Mouse (Mus musculus): Measurements from ENCODE around the gene Cpn2. TPM values are rescaled to one million over a fixed set of nuclear protein-coding genes. Genes with fewer than 3 reads are reported as not detected.

Cpn2 gene
- polyA plus RNA-seq, 2 experiments = not detected

GRCm38 (mm10) chr16:30271223-30271761 lies 4.0 kb upstream of the Cpn2 start:
- H3K27ac ChIP-seq (replicated peaks; ENCODE audit: low read depth, low read length) = peak overlapping the region; percentile 80
- peaks cover 24% of the 10 kb centered on the region; the same call in 1 of the 2 replicates for H3K4me1 ChIP-seq (ENCODE audit: control insufficient read depth, insufficient read depth, low read length)
- no peaks in the 10 kb centered on the region for H3K9me3 ChIP-seq (ENCODE audit: control insufficient read depth, low read length)
- H3K4me3 ChIP-seq (replicated peaks; ENCODE audit: low read length) = no peak overlapping the region
- ATAC-seq (ENCODE audit: low FRiP score, low read depth) (peak; percentile 69), DNase-seq (ENCODE audit: low spot score) (peak; percentile 72)
- no peak overlapping the region for H3K9ac ChIP-seq (ENCODE audit: low read depth, low read length, severe bottlenecking)
- H3K4me2 ChIP-seq (replicated peaks; ENCODE audit: low read depth, low read length, severe bottlenecking) = no peak overlapping the region
- H3K36me3 ChIP-seq (ENCODE audit: control insufficient read depth, insufficient read depth, low read length) = no peaks in the 10 kb centered on the region
- TF ChIP-seq POLR2A (IDR thresholded peaks at IDR 0.05; ENCODE audit: borderline replicate concordance, extremely low read depth, insufficient read depth, insufficient read length) = no peak
- H3K27me3 ChIP-seq (ENCODE audit: control insufficient read depth, insufficient read depth, low read length) = no peaks in the 10 kb centered on the region
- WGBS = 26% methylated on average over 8 of the region's 8 CpGs

DNA sequence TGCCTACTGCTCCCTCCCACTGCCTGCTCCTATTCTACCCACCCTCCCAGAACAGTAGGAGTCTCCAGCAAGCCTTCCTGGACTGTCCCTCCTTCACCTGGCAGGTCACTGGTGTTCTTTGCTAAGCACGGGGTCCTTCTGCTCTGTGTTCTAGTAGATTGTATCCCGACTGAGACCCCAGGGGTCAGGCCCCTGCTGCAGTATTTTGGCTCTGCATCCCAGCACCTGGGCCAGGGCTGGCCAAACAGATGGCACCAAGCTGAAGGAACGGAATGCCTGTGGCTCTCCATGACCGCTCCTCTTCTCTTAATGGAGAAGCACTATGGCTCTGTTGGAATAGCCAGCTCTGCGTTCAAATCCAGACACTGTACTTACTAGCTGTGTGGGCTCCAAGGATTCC lies 738 bp downstream of the Cpn2 start:
- no peak overlapping the region for H3K4me3 ChIP-seq (replicated peaks; ENCODE audit: low read length)
- H3K9ac ChIP-seq (ENCODE audit: low read depth, low read length, severe bottlenecking) = no peak overlapping the region
- H3K4me1 ChIP-seq (ENCODE audit: control insufficient read depth, insufficient read depth, low read length) = peaks cover 9% of the 10 kb centered on the region; the same call in 1 of the 2 replicates
- no peaks in the 10 kb centered on the region for H3K9me3 ChIP-seq (ENCODE audit: control insufficient read depth, low read length)
- H3K36me3 ChIP-seq (ENCODE audit: control insufficient read depth, insufficient read depth, low read length) = no peaks in the 10 kb centered on the region
- DNase-seq (ENCODE audit: low spot score) (no peak), ATAC-seq (ENCODE audit: low FRiP score, low read depth) (no peak)
- H3K27ac ChIP-seq (replicated peaks; ENCODE audit: low read depth, low read length) = no peak overlapping the region
- TF ChIP-seq POLR2A (IDR thresholded peaks at IDR 0.05; ENCODE audit: borderline replicate concordance, extremely low read depth, insufficient read depth, insufficient read length) = no peak
- WGBS = 82% methylated on average over 5 of the region's 5 CpGs
- H3K4me2 ChIP-seq (replicated peaks; ENCODE audit: low read depth, low read length, severe bottlenecking) = no peak overlapping the region
- H3K27me3 ChIP-seq (ENCODE audit: control insufficient read depth, insufficient read depth, low read length) = no peaks in the 10 kb centered on the region

DNA sequence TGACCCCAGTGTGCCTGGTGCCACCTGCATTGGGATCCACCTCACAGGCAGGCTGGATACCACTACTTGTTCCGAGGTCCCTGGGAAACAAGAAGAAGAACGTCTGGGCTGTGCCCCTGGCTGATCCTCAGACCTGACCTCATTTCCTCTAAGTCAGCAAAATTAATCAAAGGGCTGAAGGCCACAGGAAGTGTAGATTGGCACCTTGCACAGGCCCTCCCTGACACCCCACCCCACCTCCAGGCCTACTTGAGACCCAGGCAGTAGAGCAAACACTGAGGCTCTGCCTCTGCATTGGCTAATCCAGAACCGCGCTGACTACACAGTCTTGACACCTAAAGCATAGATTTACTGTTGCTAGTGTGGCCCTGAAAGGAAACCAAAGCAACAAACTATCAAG lies 1.7 kb downstream of the Cpn2 start:
- no peak overlapping the region for H3K9ac ChIP-seq (ENCODE audit: low read depth, low read length, severe bottlenecking)
- 52% methylated on average over 4 of the region's 4 CpGs for WGBS
- DNase-seq (ENCODE audit: low spot score) = no peak

DNA sequence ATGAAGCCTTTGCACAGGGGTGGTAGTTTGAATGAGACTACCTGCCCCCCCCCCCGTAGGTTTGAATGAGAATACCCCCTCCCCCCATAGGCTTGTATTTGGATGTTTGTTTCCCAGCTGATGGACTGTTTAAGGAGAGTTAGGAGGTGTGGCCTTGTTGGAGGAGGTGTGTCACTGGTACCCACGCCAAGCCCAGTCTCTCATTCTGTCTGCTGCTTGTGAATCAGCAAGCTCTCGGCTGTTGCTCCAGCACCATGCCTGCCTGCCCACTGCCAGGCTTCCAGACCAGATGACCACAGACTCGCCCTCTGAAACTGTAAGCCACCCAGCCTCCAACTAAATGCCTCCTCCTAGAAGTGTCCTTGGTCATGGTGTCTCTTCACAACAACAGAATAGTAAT lies 4.1 kb downstream of the Cpn2 start:
- 53% methylated on average over 4 of the region's 4 CpGs for WGBS
- no peak overlapping the region for H3K4me2 ChIP-seq (replicated peaks; ENCODE audit: low read depth, low read length, severe bottlenecking)
- no peak for DNase-seq (ENCODE audit: low spot score)
- H3K27me3 ChIP-seq (ENCODE audit: control insufficient read depth, insufficient read depth, low read length) = no peaks in the 10 kb centered on the region
- no peak overlapping the region for H3K9ac ChIP-seq (ENCODE audit: low read depth, low read length, severe bottlenecking)
- H3K4me3 ChIP-seq (replicated peaks; ENCODE audit: low read length) = no peak overlapping the region
- no peak for ATAC-seq (ENCODE audit: low FRiP score, low read depth)
- H3K27ac ChIP-seq (replicated peaks; ENCODE audit: low read depth, low read length) = no peak overlapping the region
- H3K9me3 ChIP-seq (ENCODE audit: control insufficient read depth, low read length) = no peaks in the 10 kb centered on the region
- TF ChIP-seq POLR2A (IDR thresholded peaks at IDR 0.05; ENCODE audit: borderline replicate concordance, extremely low read depth, insufficient read depth, insufficient read length) = no peak
- H3K36me3 ChIP-seq (ENCODE audit: control insufficient read depth, insufficient read depth, low read length) = no peaks in the 10 kb centered on the region
- H3K4me1 ChIP-seq (ENCODE audit: control insufficient read depth, insufficient read depth, low read length) = no peaks in the 10 kb centered on the region

More for the DNA sequence above, 1.7 kb downstream of the Cpn2 start:
- peaks cover 3% of the 10 kb centered on the region; the same call in 1 of the 2 replicates for H3K4me1 ChIP-seq (ENCODE audit: control insufficient read depth, insufficient read depth, low read length)
- H3K36me3 ChIP-seq (ENCODE audit: control insufficient read depth, insufficient read depth, low read length) = no peaks in the 10 kb centered on the region
- H3K9me3 ChIP-seq (ENCODE audit: control insufficient read depth, low read length) = no peaks in the 10 kb centered on the region
- H3K27ac ChIP-seq (replicated peaks; ENCODE audit: low read depth, low read length) = no peak overlapping the region
- no peak overlapping the region for H3K4me2 ChIP-seq (replicated peaks; ENCODE audit: low read depth, low read length, severe bottlenecking)
- TF ChIP-seq POLR2A (IDR thresholded peaks at IDR 0.05; ENCODE audit: borderline replicate concordance, extremely low read depth, insufficient read depth, insufficient read length) = no peak
- no peak overlapping the region for H3K4me3 ChIP-seq (replicated peaks; ENCODE audit: low read length)
- no peaks in the 10 kb centered on the region for H3K27me3 ChIP-seq (ENCODE audit: control insufficient read depth, insufficient read depth, low read length)
- no peak for ATAC-seq (ENCODE audit: low FRiP score, low read depth)

- Histone ChIP-seq H3K4me1 (ENCODE audit: control insufficient read depth, insufficient read depth, low read length) (no peaks in the 10 kb centered on the region), H3K4me3 (replicated peaks; ENCODE audit: low read length) (no peak overlapping the region), H3K36me3 (ENCODE audit: control insufficient read depth, insufficient read depth, low read length) (no peaks in the 10 kb centered on the region), H3K9me3 (ENCODE audit: control insufficient read depth, low read length) (no peaks in the 10 kb centered on the region), H3K27ac (replicated peaks; ENCODE audit: low read depth, low read length) (no peak overlapping the region), H3K4me2 (replicated peaks; ENCODE audit: low read depth, low read length, severe bottlenecking) (no peak overlapping the region), H3K9ac (ENCODE audit: low read depth, low read length, severe bottlenecking) (no peak overlapping the region), H3K27me3 (ENCODE audit: control insufficient read depth, insufficient read depth, low read length) (no peaks in the 10 kb centered on the region)
- WGBS = 10% methylated on average over 2 of the region's 2 CpGs
- ATAC-seq (ENCODE audit: low FRiP score, low read depth) = peak; percentile 53; the same call in 1 of the 2 replicates
- peak; percentile 84 for DNase-seq (ENCODE audit: low spot score)
- TF ChIP-seq POLR2A (IDR thresholded peaks at IDR 0.05; ENCODE audit: borderline replicate concordance, extremely low read depth, insufficient read depth, insufficient read length) = no peak
Measured at GRCm38 (mm10) chr16:30262664-30263063, 4.6 kb downstream of the Cpn2 start.
